In genomic region chr2:170152856-170153255, GRCm38 (mm10) we compare ENCODE assay signal across 8 mouse cellular contexts. TPM values are rescaled to one million over a fixed set of nuclear protein-coding genes. Genes with fewer than 3 reads are reported as not detected.
DNase-seq lines count a peak whose midpoint lies in the region; ATAC-seq and TF ChIP-seq lines count a peak whose summit lies in the region.

No protein-coding gene starts in this region.

- H3K27me3 ChIP-seq in kidney, embryonic 16.5 days (ENCODE audit: insufficient read depth, low read length), result no peaks in the 10 kb centered on the region
- no peaks in the 10 kb centered on the region for H3K27me3 ChIP-seq in G1E (ENCODE audit: insufficient read depth, low read length)
- no peaks in the 10 kb centered on the region for H3K27me3 ChIP-seq in heart, embryonic 13.5 days (replicated peaks)
- no peaks in the 10 kb centered on the region for H3K27me3 ChIP-seq in liver, embryonic 14.5 days (ENCODE audit: control insufficient read depth, insufficient read depth, low read length)

- WGBS in kidney, embryonic 16.5 days, result 29% methylated on average over 7 of the region's 7 CpGs
- 32% methylated on average over 7 of the region's 7 CpGs for WGBS in heart, embryonic 13.5 days
- 14% methylated on average over 7 of the region's 7 CpGs for WGBS in liver, embryonic 14.5 days (ENCODE audit: insufficient replicate concordance)

- H3K4me1 ChIP-seq in kidney, embryonic 16.5 days (ENCODE audit: insufficient read depth, low read length), result peaks cover 34% of the 10 kb centered on the region
- peaks cover 72% of the 10 kb centered on the region for H3K4me1 ChIP-seq in G1E (ENCODE audit: insufficient read depth, low read depth, low read length)
- peaks cover 45% of the 10 kb centered on the region for H3K4me1 ChIP-seq in heart, embryonic 13.5 days
- H3K4me1 ChIP-seq in liver, embryonic 14.5 days (replicated peaks; ENCODE audit: control insufficient read depth in 2 of 2, insufficient read depth in 2 of 2, low read length in 1 of 2), result peaks cover 42 to 49% of the 10 kb centered on the region in 2 experiments

- no peak overlapping the region for H3K4me3 ChIP-seq in kidney, embryonic 16.5 days (ENCODE audit: low read length)
- peak overlapping the region; percentile 70; the same call in 1 of the 2 replicates for H3K4me3 ChIP-seq in G1E (ENCODE audit: low read depth, low read length)
- H3K4me3 ChIP-seq in heart, embryonic 13.5 days, result peak overlapping the region; percentile 53
- peak overlapping the region; percentile 67 to 73 for H3K4me3 ChIP-seq in liver, embryonic 14.5 days (ENCODE audit: insufficient read depth in 1 of 2, low read depth in 2 of 2, low read length in 2 of 2)

- no peak for ATAC-seq in kidney, embryonic 16.5 days (ENCODE audit: low FRiP score, low TSS enrichment)
- ATAC-seq in G1E (ENCODE audit: extremely low read depth, insufficient number of reproducible peaks, low FRiP score, poor library complexity, severe bottlenecking), result no peak
- ATAC-seq in heart, embryonic 13.5 days (ENCODE audit: extremely low read depth, insufficient number of reproducible peaks, low FRiP score, low TSS enrichment), result no peak
- ATAC-seq in liver, embryonic 14.5 days (ENCODE audit: insufficient read depth), result peak; percentile 20; the same call in 1 of the 2 replicates

- TF ChIP-seq EP300 in liver, embryonic 14.5 days (IDR thresholded peaks at IDR 0.05; ENCODE audit: low read depth), result no peak

- H3K9me3 ChIP-seq in kidney, embryonic 16.5 days (ENCODE audit: low read length), result no peaks in the 10 kb centered on the region
- no peaks in the 10 kb centered on the region for H3K9me3 ChIP-seq in G1E (replicated peaks)
- no peaks in the 10 kb centered on the region for H3K9me3 ChIP-seq in heart, embryonic 13.5 days
- H3K9me3 ChIP-seq in liver, embryonic 14.5 days (ENCODE audit: control insufficient read depth, low read length), result no peaks in the 10 kb centered on the region

- no peak overlapping the region for H3K27ac ChIP-seq in kidney, embryonic 16.5 days (ENCODE audit: low read length)
- H3K27ac ChIP-seq in heart, embryonic 13.5 days (replicated peaks), result peak overlapping the region; percentile 93
- peak overlapping the region; percentile 92 for H3K27ac ChIP-seq in liver, embryonic 14.5 days

- no peak for DNase-seq in kidney, adult 11 months
- no peak for DNase-seq in G1E (ENCODE audit: low spot score)
- no peak for DNase-seq in liver, embryonic 14.5 days (ENCODE audit: low read depth in 3 of 3, low spot score in 3 of 3)
- DNase-seq in thymus, postnatal 10 days (ENCODE audit: low spot score in 2 of 2), result no peak
- no peak for DNase-seq in layer of hippocampus, adult 8-10 months (ENCODE audit: low spot score in 2 of 2)
- DNase-seq in urinary bladder, postnatal 36 days (ENCODE audit: low spot score in 2 of 2), result no peak

- no peaks in the 10 kb centered on the region for H3K36me3 ChIP-seq in kidney, embryonic 16.5 days (ENCODE audit: insufficient read depth, low read length)
- peaks cover under 1% of the 10 kb centered on the region for H3K36me3 ChIP-seq in G1E (replicated peaks)
- H3K36me3 ChIP-seq in heart, embryonic 13.5 days, result no peaks in the 10 kb centered on the region
- H3K36me3 ChIP-seq in liver, embryonic 14.5 days (replicated peaks; ENCODE audit: control insufficient read depth, insufficient read depth, low read depth), result no peaks in the 10 kb centered on the region

- H3K4me2 ChIP-seq in kidney, embryonic 16.5 days (replicated peaks; ENCODE audit: low read depth, low read length), result peak overlapping the region; percentile 73
- peak overlapping the region; percentile 78 for H3K4me2 ChIP-seq in heart, embryonic 13.5 days
- peak overlapping the region; percentile 83 for H3K4me2 ChIP-seq in liver, embryonic 14.5 days (ENCODE audit: low read depth)

- 0 out of 2 replicates have a peak overlapping the region, but pooled peaks have one; percentile 62 for H3K9ac ChIP-seq in kidney, embryonic 16.5 days (replicated peaks; ENCODE audit: low read length)
- H3K9ac ChIP-seq in heart, embryonic 13.5 days, result peak overlapping the region; percentile 81
- peak overlapping the region; percentile 79 for H3K9ac ChIP-seq in liver, embryonic 14.5 days (replicated peaks)

- TF ChIP-seq CTCF in G1E (IDR thresholded peaks at IDR 0.05; ENCODE audit: low read depth, low read length), result no peak
- TF ChIP-seq CTCF in liver, embryonic 14.5 days (IDR thresholded peaks at IDR 0.05; ENCODE audit: low read depth), result no peak

RNA-seq across cellular contexts. Expression of gene Zfp217, which starts 5.0 kb away (rescaled TPM):
- polyA plus RNA-seq in kidney, embryonic 16.5 days (2015; fragmentation: Nextera tagmentation; extraction: Ambion mirVana), result 4.4 and 5.1 TPM in 2 replicates
- total RNA-seq in G1E (2014; fragmentation: Nextera tagmentation), result 46.0 and 65.0 TPM in 2 replicates
- 46.1 and 46.2 TPM in 2 replicates for total RNA-seq in G1E (2017)
- 18.7 and 22.0 TPM in 2 replicates for polyA plus RNA-seq in G1E (2012)
- 2.4 and 3.0 TPM in 2 replicates for polyA plus RNA-seq in heart, embryonic 13.5 days (2015; fragmentation: Nextera tagmentation; extraction: Ambion mirVana)
- polyA plus RNA-seq in liver, embryonic 14.5 days (2012; rRNA removed), result 4.2 and 4.8 TPM in 2 replicates
- 2.3 and 3.5 TPM in 2 replicates for polyA plus RNA-seq in liver, embryonic 14.5 days (2014; fragmentation: Nextera tagmentation; extraction: Ambion mirVana)
- 1 to 10 TPM; 3.2 to 5.3 (median 4.5) TPM for total RNA-seq in layer of hippocampus, adult 8-10 months (2022)
